Mouse (Mus musculus) monocyte, adult 2 months (primary cell): Measurements from ENCODE around the gene Paqr6.
A peak's percentile ranks its signal among the peaks of the same experiment; 100 is the strongest.
"Not testable (repeated sequence)": the region's sequence is repeated elsewhere in the genome, so short reads cannot be mapped to it uniquely, and the experiment has no call there.

ENCODE experiments used
- DNase-seq, 2 experiments: peaks; one replicate each; pipeline ENCODE4 v3.0.0; 2022; ENCODE audit warnings: low spot score in 2 of 2, low read depth in 1 of 2

The Paqr6 gene

GRCm38 (mm10) chr3:88365705-88366361 is 1.4 kb downstream of the Paqr6 start:
- no peak for DNase-seq

- not testable (repeated sequence) for DNase-seq
Observed at GRCm38 (mm10) chr3:88366830-88367428, 2.5 kb downstream of the Paqr6 start.

GRCm38 (mm10) chr3:88367517-88367916 is 3.1 kb downstream of the Paqr6 start:
- DNase-seq, result not testable (repeated sequence)

- not testable (repeated sequence) for DNase-seq
Observed at GRCm38 (mm10) chr3:88368511-88368910, 4.1 kb downstream of the Paqr6 start.

- not testable (repeated sequence) for DNase-seq
Observed at GRCm38 (mm10) chr3:88372643-88373042, 8.3 kb downstream of the Paqr6 start, which contains the start of gene Bglap3. Gene Bglap3 (minus strand): TSS chr3:88372743.

GRCm38 (mm10) chr3:88375750-88376626 is 11.6 kb downstream of the Paqr6 start:
- DNase-seq, result not testable (repeated sequence)

- not testable (repeated sequence) for DNase-seq
Observed at GRCm38 (mm10) chr3:88376644-88377043, 12.3 kb downstream of the Paqr6 start.

GRCm38 (mm10) chr3:88378599-88378998 is 14.2 kb downstream of the Paqr6 start, which contains the start of gene Bglap2:
Gene Bglap2 (minus strand): TSS chr3:88378699.
- DNase-seq, result not testable (repeated sequence)

GRCm38 (mm10) chr3:88381389-88382315 is 17.3 kb downstream of the Paqr6 start:
- DNase-seq, result not testable (repeated sequence)

- not testable (repeated sequence) for DNase-seq
Observed at GRCm38 (mm10) chr3:88382383-88382782, 18.0 kb downstream of the Paqr6 start.

- no peak for DNase-seq
Observed at GRCm38 (mm10) chr3:88384364-88384763, 20.0 kb downstream of the Paqr6 start, which contains the start of gene Bglap. Gene Bglap (minus strand): TSS chr3:88384464.

- no peak for DNase-seq
Observed at GRCm38 (mm10) chr3:88393776-88394375, 29.5 kb downstream of the Paqr6 start.

- DNase-seq, result no peak
Observed at GRCm38 (mm10) chr3:88395288-88395687, 30.9 kb downstream of the Paqr6 start.

- DNase-seq, result no peak
Observed at GRCm38 (mm10) chr3:88395742-88396141, 31.4 kb downstream of the Paqr6 start.

GRCm38 (mm10) chr3:88398666-88399065 is 34.3 kb downstream of the Paqr6 start:
- no peak for DNase-seq

GRCm38 (mm10) chr3:88403522-88404230 is 39.3 kb downstream of the Paqr6 start:
- DNase-seq, result no peak

GRCm38 (mm10) chr3:88407090-88407489 is 42.7 kb downstream of the Paqr6 start:
- peak; percentile 19 to 49 for DNase-seq

- DNase-seq, result no peak
Observed at GRCm38 (mm10) chr3:88407529-88407928, 43.1 kb downstream of the Paqr6 start.

GRCm38 (mm10) chr3:88408953-88409352 is 44.6 kb downstream of the Paqr6 start:
- DNase-seq, result no peak
